Mouse (Mus musculus) heart, adult 8-10 months (tissue): ENCODE data around the gene Plekha4. TPM values are rescaled to one million over a fixed set of nuclear protein-coding genes. Genes with fewer than 3 reads are reported as not detected.
"Not testable (repeated sequence)": the region's sequence is repeated elsewhere in the genome, so short reads cannot be mapped to it uniquely, and the experiment has no call there.

Experiments used
- DNase-seq: peaks from one replicate; pipeline ENCODE4 v3.0.0; 2022; ENCODE audit warnings: low spot score
- total RNA-seq, 4 experiments: library from RNA; stranded (reverse); gene quantifications; 2 replicates each; pipeline ENCODE4 v1.2.4; 2022

Gene Plekha4
- total RNA-seq = 1 to 10 TPM; 2.6 to 4.2 (median 3.0) TPM

GRCm38 (mm10) chr7:45525809-45526473 lies at the start of gene Plekha4, which contains the start of gene Ppp1r15a:
Plekha4 (plus strand) TSS chr7:45526330.
Ppp1r15a (minus strand) TSS chr7:45526268.
- peak; percentile 97 for DNase-seq

- no peak for DNase-seq
These were observed 49.7 kb upstream of the Plekha4 start for GRCm38 (mm10) chr7:45476453-45476852.

GRCm38 (mm10) chr7:45477003-45477402 lies 49.1 kb upstream of the Plekha4 start:
- peak; percentile 62 for DNase-seq

GRCm38 (mm10) chr7:45478774-45479173 lies 47.4 kb upstream of the Plekha4 start:
- DNase-seq = no peak

DNA sequence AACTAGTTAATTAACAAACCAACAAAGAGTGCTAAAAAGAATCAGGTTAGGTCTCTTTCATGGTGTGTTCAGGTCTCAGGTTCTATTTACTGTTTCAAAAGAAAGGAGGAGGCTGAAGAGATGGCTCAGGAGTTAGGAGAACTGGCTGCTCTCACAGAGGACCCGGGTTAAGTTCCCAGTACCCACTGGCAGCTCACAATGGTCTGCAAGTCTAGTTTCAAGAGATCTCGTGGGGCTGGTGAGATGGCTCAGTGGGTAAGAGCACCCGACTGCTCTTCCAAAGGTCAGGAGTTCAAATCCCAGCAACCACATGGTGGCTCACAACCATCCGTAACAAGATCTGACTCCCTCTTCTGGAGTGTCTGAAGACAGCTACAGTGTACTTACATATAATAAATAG lies 45.8 kb upstream of the Plekha4 start:
- DNase-seq = not testable (repeated sequence)

DNA sequence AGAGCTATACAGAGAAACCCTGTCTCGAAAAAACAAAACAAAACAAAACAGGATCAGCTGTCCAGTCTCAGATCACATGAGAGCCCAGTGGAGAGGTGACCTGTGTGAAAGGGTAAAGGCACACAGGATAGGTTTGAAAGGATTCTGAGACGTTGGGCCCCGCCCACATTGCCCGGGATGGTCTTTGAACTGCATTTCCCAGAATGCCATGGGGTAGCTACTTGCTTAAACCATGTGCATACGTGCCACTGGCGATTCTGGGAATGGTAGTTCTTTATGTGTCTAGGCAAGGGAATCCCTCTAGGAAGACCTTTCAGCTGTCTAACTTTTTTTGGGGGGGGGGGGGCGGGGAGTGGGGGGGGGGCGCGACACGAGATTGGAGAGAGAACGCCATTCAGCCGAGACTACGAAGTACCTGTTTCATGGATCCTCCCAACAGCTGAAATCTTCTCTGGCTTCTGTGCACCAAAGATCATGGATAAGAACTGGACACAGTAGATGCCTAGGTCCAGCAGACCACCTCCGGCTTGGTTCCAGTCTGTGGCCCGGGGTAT lies 44.7 kb upstream of the Plekha4 start, which contains the start of gene Tulp2:
TSS of gene Tulp2 (plus strand) at position 504 of the 554 bp plus-strand sequence.
- DNase-seq = peak; percentile 61

- DNase-seq = no peak
These were observed 44.0 kb upstream of the Plekha4 start for GRCm38 (mm10) chr7:45482166-45482565.

GRCm38 (mm10) chr7:45484985-45485384 lies 41.1 kb upstream of the Plekha4 start:
- not testable (repeated sequence) for DNase-seq

DNA sequence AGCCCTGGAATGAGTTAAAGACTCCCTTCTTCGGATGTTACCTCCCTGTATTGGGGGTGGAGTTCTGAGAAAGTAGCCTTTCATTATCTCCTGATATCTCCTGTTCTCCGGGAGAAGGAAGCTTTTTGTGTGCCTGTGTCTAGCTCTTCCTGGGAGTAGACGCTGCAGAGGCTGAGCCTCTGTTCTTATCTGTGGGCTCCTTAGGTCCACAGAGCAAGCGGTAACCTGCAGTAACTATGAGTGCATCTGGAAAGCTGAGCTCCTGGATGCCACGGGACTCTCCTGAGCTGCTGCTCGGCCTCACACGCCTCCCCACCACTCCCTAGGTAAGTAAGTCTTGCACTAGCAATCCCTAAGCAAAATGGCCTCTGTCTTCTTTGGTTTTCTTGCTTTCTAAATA lies 40.0 kb upstream of the Plekha4 start:
- DNase-seq = no peak

DNA sequence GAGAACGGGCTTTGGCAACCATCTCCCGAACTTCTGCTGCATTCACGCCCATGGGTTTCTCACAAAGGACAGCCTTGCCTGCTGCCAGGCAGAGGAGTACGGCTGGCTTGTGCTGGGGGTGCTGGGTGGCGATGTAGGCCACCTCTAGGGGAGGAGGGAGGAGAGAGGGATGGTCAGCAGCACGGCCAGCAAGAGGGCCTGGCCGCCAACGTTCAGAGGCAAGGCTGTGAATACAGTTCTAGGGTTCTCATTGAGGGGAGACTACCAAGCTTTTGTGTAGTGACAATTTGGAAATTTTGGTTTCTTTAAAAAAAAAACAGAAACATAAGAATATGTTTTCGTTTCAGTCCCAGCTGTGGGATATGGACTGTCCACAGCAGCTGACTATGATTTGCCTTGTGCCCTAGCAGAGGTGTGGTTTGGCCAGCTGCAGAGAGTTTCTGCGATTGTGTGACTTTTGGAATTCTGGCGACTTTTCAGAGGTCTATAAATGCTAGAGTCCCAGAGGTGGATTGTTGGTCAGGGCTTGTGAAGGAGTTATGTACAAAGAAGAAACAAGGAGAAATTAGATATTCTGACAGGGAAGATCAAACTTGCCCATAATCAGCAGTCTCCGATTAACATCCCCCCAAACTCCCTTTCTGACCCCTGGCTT lies 39.2 kb upstream of the Plekha4 start, which contains the start of gene Gm45808:
TSS of gene Gm45808 (minus strand) at position 51 of the 655 bp plus-strand sequence.
- DNase-seq = no peak

- DNase-seq = no peak
These were observed 38.3 kb upstream of the Plekha4 start for GRCm38 (mm10) chr7:45487861-45488292.

GRCm38 (mm10) chr7:45488293-45489204 lies 37.6 kb upstream of the Plekha4 start, which contains the start of gene Dhdh:
Dhdh (minus strand) TSS chr7:45488805.
- peak; percentile 63 for DNase-seq

DNA sequence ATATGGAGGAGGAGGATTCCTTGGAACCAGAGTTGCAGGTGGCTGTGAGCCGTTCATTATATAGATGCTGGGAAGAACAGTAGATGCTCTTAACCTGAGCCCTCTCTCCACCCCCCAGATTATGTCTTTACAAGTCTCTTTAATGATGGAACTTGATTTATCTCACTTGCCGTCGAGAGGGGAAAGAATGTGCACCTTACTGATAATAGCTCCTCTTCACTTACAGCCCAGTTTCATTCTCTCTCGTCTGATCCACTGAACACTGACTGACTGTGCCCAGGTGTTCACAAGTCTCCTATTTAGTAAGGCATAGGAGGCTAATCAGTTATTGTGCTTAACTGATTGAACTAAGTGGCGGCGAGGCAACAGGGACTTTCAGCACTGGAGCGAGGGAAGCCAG lies 36.6 kb upstream of the Plekha4 start:
- DNase-seq = no peak

DNA sequence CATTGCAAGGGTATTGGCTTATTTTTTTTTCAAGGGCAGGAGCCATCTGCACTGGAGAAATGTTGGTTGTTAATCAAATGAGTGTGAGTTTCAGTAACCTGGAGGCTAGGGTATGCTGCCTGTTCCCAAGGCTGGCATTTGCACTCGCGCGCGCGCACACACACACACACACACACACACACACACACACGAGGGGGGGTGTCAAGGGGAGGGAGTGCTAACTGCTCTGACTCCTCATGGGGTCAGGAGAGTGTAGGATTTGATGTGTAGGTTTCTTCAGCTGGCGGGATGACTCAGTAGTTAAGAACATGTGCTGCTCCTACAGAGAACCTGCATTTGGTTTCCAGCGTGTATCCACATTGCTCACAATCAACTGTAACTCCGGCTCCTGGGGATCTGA lies 35.3 kb upstream of the Plekha4 start:
- no peak for DNase-seq

GRCm38 (mm10) chr7:45491264-45491663 lies 34.9 kb upstream of the Plekha4 start:
- DNase-seq = no peak

DNA sequence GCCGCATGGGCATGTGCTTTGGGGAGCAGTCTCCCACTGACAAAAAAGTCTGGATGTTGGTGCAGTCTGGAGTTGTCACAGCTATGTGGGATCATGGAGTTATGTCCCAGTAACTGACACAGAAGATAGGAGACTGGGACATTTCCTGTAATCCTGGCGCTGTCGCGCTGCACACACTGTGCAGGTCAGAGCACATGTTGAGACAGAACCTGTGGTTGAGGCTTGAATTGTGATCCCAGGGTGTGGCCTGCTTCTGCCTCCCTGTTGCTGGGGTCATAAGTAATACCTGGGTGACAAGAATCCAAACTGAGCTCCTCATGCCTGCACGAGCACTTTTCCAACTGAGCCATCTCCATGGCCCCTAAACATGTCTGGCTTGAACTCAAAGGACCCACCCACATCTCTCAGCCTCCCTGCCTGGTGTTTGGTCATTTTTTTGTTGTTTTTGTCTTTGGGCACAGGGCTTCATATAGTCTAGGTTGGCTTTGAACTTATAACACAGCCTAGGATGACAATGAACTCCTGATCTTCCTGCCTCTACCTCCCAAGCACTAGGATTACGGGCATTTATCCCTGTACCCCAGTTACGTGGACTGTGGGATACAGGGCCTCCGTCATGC lies 33.8 kb upstream of the Plekha4 start:
- no peak for DNase-seq

GRCm38 (mm10) chr7:45492951-45493350 lies 33.2 kb upstream of the Plekha4 start:
- DNase-seq = peak; percentile 50

DNA sequence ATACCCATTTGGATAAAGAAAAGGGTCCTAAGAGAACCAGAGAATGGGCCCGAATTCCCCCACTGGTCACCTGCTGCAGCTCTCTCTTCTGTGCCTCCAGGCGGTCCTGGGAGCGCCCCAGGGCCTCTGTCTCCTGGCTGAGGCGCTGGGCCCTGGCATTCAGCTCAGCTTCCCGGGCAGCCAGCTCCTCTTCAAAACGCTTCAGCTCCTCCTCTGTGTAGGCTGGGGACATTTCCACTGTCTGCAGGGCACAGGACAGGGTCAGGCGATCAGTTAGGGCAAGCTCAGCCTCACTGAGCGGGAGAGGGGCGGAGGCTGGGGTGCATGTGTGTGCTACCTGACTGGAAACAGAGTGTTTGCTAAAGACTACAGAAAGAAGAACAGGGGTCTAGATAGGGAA lies 31.6 kb upstream of the Plekha4 start:
- no peak for DNase-seq

- no peak for DNase-seq
These were observed 27.7 kb upstream of the Plekha4 start for GRCm38 (mm10) chr7:45498427-45498826.

GRCm38 (mm10) chr7:45507583-45507982 lies 18.5 kb upstream of the Plekha4 start:
- no peak for DNase-seq

- no peak for DNase-seq
These were observed 17.6 kb upstream of the Plekha4 start for GRCm38 (mm10) chr7:45508561-45508960.
